Mouse (Mus musculus): Measurements from ENCODE around the gene Vmn2r14.
"Not testable (repeated sequence)": the region's sequence is repeated elsewhere in the genome, so short reads cannot be mapped to it uniquely, and the experiment has no call there.

Gene Vmn2r14

GRCm38 (mm10) chr5:109224608-109225007 is at the start of gene Vmn2r14:
Gene Vmn2r14 (minus strand): TSS chr5:109224708.
- no peak for DNase-seq

DNA sequence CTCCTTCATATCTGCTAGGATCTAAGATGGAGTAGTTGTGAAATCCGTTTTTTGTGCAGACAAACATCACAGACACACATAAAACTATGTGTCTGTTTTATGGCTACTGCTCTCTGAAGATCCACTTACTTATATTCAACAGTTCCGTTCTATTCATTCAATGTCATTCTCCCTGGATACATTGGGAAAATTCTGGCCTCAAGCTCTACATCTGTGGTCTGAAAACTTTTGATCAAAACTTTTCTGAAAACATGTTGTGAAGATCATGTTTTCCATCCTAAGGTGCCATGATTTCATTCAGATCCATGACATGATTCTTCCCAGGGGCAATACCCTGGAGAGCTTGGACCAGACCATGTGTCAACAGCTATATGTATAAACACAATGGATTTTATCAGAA is 32.4 kb downstream of the Vmn2r14 start, which contains the start of gene Vmn2r13:
Gene Vmn2r13 (minus strand): TSS at position 101 of the 400 bp plus-strand sequence.
- DNase-seq: not testable (repeated sequence)

GRCm38 (mm10) chr5:109166851-109167250 is 57.7 kb downstream of the Vmn2r14 start:
- not testable (repeated sequence) for DNase-seq

Data from lung, postnatal 14 days (tissue).